Mouse (Mus musculus) cerebellum, postnatal 14 days (tissue): ENCODE results near the gene Fam90a1a.
"Not testable (repeated sequence)": the region's sequence is repeated elsewhere in the genome, so short reads cannot be mapped to it uniquely, and the experiment has no call there.

Experiments
- DNase-seq, 2 experiments: peaks; one replicate each; pipeline ENCODE4 v3.0.0; 2021; ENCODE audit warnings: mixed read lengths in 2 of 2

Gene Fam90a1a

GRCm38 (mm10) chr8:21958414-21958813, at the start of gene Fam90a1a:
Gene Fam90a1a, plus strand, starts transcription at chr8:21958714.
- DNase-seq, result no peak

- DNase-seq, result no peak
Observed at GRCm38 (mm10) chr8:21911931-21912330, 46.6 kb upstream of the Fam90a1a start.

DNA sequence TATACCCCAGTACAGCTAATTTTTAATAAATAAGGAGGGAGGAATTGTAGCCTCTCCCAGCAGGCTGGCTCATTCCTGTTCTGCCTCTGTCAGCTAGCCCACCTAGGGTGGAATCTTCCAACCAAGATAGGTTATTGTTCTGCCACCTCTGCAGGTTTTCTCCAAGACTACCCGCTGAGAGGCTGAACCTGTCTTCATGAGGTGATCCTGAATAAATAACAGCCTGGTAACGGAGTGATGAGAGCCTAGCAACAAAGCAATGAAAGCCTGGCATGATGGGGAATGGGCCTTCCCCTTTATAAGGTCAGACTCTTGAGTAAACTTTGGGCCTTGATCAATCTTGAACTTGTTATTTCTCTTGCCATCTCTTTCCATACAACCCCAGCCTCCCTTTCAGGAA, 46.0 kb upstream of the Fam90a1a start:
- no peak for DNase-seq

GRCm38 (mm10) chr8:21915625-21916024, 42.9 kb upstream of the Fam90a1a start:
- no peak for DNase-seq

GRCm38 (mm10) chr8:21930754-21931153, 27.8 kb upstream of the Fam90a1a start:
- not testable (repeated sequence) for DNase-seq

- DNase-seq, result no peak
Observed at GRCm38 (mm10) chr8:21932610-21933009, 25.9 kb upstream of the Fam90a1a start, which contains the start of gene Defb15. Gene Defb15, minus strand, starts transcription at chr8:21932710.

DNA sequence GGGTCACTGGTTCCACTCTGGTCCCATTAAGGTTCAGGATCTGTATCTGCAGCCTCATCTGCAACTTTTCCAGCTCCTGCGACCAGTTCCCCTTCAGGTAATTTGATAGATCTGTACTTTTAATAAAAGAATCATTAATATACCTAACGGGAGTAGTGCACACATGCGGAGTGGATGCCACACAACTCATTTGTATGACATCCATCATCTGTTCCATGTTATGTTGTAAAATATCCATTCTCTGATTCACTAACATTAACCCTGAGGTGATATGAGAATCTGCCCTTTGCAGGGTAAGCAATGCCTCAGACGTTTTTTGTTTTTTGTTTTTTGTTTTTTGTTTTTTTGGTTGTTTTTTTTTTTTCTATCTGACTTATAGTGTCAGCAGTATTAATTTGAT, 20.5 kb upstream of the Fam90a1a start, which contains the start of gene Defb35:
Defb35 (plus strand) TSS at position 301 of the 400 bp plus-strand sequence.
- DNase-seq, result not testable (repeated sequence)

DNA sequence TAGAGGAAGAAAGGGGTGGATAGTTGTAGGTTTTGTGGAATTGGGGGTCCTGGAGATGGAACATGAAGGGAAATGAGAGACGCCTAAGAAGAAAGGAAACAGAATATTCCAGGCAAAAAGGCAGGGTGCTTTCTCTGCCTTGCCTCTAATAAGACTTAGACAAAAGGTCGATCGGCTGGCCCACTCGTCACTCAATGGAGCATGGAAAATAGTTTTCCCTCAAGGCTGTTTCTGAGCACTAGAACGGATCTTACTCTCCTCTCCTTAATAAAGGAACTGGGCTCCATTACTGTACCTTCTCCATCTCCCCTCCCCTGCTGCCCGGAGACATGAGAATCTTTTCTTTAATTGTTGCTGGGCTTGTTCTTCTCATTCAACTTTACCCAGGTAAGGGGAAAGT, 12.1 kb upstream of the Fam90a1a start, which contains the start of gene Defb13:
Defb13 (plus strand) TSS at position 301 of the 400 bp plus-strand sequence.
- DNase-seq, result no peak

DNA sequence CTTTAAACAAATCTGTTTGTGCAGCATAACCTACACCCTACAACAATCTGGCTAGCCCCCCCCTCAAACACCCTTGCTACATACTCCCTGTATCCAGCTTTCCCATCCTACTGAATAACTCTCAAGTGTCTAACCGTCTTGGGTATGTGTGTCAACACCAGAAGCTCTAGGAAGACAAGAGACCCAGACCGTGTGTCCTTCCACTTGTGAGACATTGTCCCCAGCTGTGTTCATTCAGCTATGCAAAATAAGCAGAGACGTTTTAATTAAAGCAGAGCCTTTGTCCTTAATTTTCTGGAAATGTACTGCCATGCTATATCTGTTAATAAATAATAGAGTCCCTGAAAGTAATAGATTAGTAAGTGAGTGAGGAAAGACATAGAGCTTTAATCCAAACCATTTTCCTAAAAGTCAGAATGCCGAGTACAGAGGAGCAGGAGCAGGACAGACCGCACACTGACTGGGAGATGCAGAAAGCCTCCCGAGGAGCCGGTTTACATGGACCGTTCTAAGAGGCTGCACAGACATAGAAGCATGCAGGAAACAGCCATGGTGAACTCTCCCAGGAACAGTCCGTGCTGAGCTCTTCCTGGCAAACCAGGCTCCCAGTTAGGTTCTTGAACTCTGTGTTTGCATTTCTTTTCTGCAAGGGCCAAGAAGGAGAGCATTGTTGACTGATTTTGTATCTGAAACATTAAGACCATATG, 11.1 kb upstream of the Fam90a1a start:
- peak; percentile 5 to 7 for DNase-seq

GRCm38 (mm10) chr8:21955321-21955720, 3.2 kb upstream of the Fam90a1a start:
- peak; percentile 60 to 71 for DNase-seq

DNA sequence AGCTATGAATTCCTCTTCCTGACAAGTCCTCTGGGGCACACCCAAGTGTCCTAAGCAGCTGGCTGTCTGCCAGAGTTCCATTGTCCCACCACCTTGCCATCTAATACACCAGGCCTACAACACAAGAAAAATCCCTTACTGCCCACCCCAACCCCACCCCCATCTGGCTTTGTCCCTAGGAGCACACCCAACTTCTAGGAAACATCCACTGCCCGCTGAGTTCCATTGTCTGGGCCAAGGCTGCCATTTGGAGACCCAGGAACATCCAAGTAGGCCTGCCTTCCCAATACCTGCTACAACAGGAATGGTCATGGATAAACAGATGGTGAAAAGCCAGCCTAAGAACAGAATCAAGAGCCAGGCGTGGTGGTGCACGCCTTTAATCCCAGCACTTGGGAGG, 2.2 kb upstream of the Fam90a1a start:
- peak in 1 of 2 experiments; percentile 4 for DNase-seq

DNA sequence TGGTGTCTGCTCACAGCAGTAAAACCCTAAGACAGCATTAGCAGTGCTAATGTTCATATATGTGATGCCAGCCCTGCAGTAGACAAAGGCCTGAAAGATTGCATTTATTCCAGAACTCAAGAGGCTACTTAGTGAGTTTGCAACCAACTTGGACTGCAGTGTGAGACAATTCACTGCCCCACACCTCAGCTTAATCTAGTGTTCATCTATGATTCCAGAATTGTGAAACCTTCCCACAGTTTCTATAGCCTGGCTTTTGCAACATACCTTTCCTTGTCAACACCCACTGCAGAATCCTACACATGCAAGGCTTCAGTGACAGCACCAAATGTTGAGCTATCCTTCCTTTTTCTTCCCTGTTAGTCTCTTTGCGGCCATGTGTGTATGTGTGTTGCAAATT, 8.1 kb downstream of the Fam90a1a start:
- DNase-seq, result no peak

DNA sequence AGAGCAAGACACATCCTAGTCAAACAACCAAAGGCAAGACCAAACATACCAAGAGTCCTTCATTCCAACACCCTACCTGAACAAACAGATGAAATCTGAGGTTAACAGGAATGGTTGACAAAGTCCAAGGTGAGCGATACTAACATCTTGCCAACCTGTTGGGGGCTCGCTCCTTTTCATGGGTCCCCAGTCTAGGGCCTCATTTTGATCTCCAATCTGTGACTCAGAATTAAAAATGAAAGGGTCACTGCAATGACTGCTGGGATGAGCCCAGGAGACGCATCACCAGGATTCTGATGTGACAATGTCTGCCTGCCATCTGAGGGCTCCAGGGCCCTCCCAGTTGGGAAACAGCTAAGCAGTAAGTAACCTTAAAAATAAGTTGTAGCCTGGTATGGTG, 11.0 kb downstream of the Fam90a1a start, which contains the start of gene Ccdc70:
Ccdc70 (plus strand) TSS at position 301 of the 400 bp plus-strand sequence.
- DNase-seq, result no peak

DNA sequence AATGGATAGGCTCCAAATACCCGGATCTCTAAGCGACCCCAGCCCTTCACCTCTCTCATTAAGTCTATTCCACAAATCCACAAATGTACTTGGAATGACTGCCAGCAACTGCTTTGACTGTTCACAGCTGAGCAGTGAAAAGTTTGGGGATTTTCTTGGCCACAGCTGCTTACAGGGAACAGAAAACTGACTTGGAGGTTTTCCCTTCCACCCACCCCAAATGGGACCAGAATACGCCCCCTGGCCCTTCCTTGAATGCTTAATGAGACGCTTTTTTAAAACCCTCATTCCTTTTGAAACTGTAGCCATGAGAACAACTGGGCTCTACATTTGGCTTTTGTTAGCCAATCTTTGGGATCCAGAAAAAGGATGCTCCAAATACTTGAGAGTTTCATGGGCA, 19.7 kb downstream of the Fam90a1a start:
- DNase-seq, result no peak

- peak; percentile 33 to 37 for DNase-seq
Observed at GRCm38 (mm10) chr8:21981664-21982337, 23.3 kb downstream of the Fam90a1a start.

- peak; percentile 75 to 77 for DNase-seq
Observed at GRCm38 (mm10) chr8:21992184-21992583, 33.7 kb downstream of the Fam90a1a start.

GRCm38 (mm10) chr8:21995181-21995580, 36.7 kb downstream of the Fam90a1a start:
- DNase-seq, result no peak

DNA sequence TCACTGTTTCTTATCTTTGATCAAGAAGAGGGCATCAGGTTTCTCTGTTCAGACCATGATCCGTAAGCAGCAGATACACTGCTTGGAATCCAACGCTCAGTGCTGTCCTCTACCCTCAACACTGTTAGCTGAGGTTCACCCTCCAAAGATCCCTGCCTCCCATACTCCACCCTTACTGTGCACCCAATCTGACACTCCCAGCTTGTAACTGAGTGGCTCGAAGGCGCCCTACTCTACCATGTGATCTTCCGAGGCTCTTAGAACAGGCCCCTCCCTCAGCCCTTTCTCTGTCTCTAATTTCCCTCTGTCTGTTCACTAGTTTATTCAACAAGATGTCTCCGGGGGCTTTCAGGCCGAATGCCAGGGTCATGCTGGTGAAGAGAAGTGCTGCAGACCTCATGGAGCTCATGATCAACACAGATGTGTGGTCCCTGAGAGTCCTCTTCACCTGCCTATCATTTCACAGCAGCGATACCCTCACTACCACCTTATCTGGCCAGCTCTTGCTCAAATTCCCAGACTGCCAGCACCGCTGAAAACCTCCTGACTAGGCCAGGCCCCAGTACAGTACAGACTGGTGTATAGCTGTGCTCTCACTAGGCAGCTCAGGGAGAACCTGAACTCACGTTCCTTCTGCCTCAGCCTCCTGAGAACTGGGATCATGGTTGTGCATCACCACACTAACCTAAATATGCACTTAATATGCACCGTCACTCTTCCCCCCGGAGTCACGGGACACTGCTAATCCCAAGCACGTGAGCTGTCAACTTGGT, 46.4 kb downstream of the Fam90a1a start:
- DNase-seq, result no peak

- DNase-seq, result no peak
Observed at GRCm38 (mm10) chr8:22006423-22006822, 47.9 kb downstream of the Fam90a1a start.

DNA sequence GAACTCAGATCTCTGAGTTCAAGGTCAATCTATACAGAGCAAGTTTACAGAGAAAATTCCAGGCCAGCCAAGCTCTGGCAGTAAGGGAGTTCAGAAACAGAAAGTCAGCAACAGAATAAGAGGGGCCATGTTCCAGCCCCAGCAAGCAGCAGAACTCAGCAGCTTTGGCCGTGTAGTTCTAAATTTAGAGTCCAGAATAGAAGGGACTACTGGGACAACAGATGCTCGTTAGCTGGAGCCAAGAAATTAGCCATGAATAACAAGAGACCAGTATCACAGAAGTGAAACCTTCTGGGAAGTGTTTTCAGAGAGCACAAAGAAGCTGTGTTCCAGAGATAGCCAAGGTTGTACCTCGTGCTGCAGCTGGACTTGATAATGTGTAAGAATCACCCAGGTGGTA, 50.9 kb downstream of the Fam90a1a start:
- peak in 1 of 2 experiments; percentile 23 for DNase-seq

- no peak for DNase-seq
Observed at GRCm38 (mm10) chr8:22013034-22013707, 54.7 kb downstream of the Fam90a1a start.
